Mouse (Mus musculus) stomach, postnatal 0 days (tissue): Measurements from ENCODE around the gene BC049352. TPM values are rescaled to one million over a fixed set of nuclear protein-coding genes. Genes with fewer than 3 reads are reported as not detected.

Experiments
- ATAC-seq: fragments of 200-750 bp; cut with Nextera tagmentation; 2 replicates; pipeline ENCODE4 v1.8.0; 2017; ENCODE audit not compliant: low FRiP score, low TSS enrichment
- DNase-seq: peaks from one replicate; pipeline ENCODE4 v3.0.0-alpha.2; 2016; ENCODE audit warnings: low spot score
- H3K27ac ChIP-seq: fragments of 300-500 bp; sonication (generic); replicated peaks from 2 replicates; pipeline ENCODE4 v1.5.1; 2014; ENCODE audit warnings: mild to moderate bottlenecking, control low read depth
- H3K27me3 ChIP-seq: fragments of 300-500 bp; sonication (generic); 2 replicates; pipeline ENCODE4 v1.6.1; 2014; ENCODE audit warnings: low read length; ENCODE audit not compliant: control insufficient read depth, insufficient read depth
- H3K36me3 ChIP-seq: fragments of 300-500 bp; sonication (generic); 2 replicates; pipeline ENCODE4 v1.6.1; 2014; ENCODE audit warnings: low read length, mixed read lengths; ENCODE audit not compliant: control insufficient read depth, insufficient read depth
- H3K4me1 ChIP-seq: fragments of 300-500 bp; sonication (generic); replicated peaks from 2 replicates; pipeline ENCODE4 v1.6.1; 2014; ENCODE audit warnings: antibody characterized with exemption; ENCODE audit not compliant: control insufficient read depth, insufficient read depth
- H3K4me2 ChIP-seq: fragments of 300-500 bp; sonication (generic); replicated peaks from 2 replicates; pipeline ENCODE4 v1.6.1; 2014; ENCODE audit warnings: low read depth, mild to moderate bottlenecking, control low read depth, moderate library complexity
- H3K4me3 ChIP-seq: fragments of 300-500 bp; sonication (generic); 2 replicates; pipeline ENCODE4 v1.5.1; 2014; ENCODE audit warnings: low read depth, low read length, control low read depth
- H3K9ac ChIP-seq: fragments of 300-500 bp; sonication (generic); 2 replicates; pipeline ENCODE4 v1.6.1; 2014; ENCODE audit warnings: mild to moderate bottlenecking, low read length, control low read depth, mixed read lengths
- H3K9me3 ChIP-seq: fragments of 300-500 bp; sonication (generic); 2 replicates; pipeline ENCODE4 v1.6.1; 2016; ENCODE audit warnings: low read length; ENCODE audit not compliant: control insufficient read depth
- CTCF ChIP-seq: IDR thresholded peaks from 2 replicates; pipeline ENCODE4 v1.5.1; 2016; ENCODE audit warnings: antibody characterized with exemption, low read depth, mild to moderate bottlenecking, moderate library complexity
- EP300 ChIP-seq: optimal IDR thresholded peaks from 2 replicates; pipeline ENCODE3; 2016; ENCODE audit warnings: antibody characterized with exemption
- WGBS: fragments of 180-500 bp; shearing (Covaris S2); extraction: QIAGEN DNeasy Blood & Tissue Kit; methylation state at CpG from one replicate; pipeline ENCODE4 v1.1.7; 2014; 5-methylcytosine and 5-hydroxymethylcytosine counted together
- polyA plus RNA-seq: library from polyadenylated mRNA; unstranded; fragments of >200 nt; fragmentation: Nextera tagmentation; extraction: Ambion mirVana; gene quantifications from 2 replicates; pipeline ENCODE4 v1.2.1, GENCODE M21; 2015

The BC049352 gene
- polyA plus RNA-seq, 1 experiment from 2014 or later, result 0.12 TPM

- H3K27ac ChIP-seq, result no peak overlapping the region
- no peaks in the 10 kb centered on the region for H3K36me3 ChIP-seq
- 7% methylated on average over 6 of the region's 6 CpGs for WGBS
- no peaks in the 10 kb centered on the region for H3K9me3 ChIP-seq
- peak; percentile 99 for TF ChIP-seq CTCF
- no peak for TF ChIP-seq EP300
- H3K4me1 ChIP-seq, result no peaks in the 10 kb centered on the region
- ATAC-seq (peak; percentile 70), DNase-seq (peak; percentile 89)
- H3K27me3 ChIP-seq, result no peaks in the 10 kb centered on the region
- no peak overlapping the region for H3K4me2 ChIP-seq
- H3K9ac ChIP-seq, result no peak overlapping the region
- no peak overlapping the region for H3K4me3 ChIP-seq
Measured at GRCm38 (mm10) chr9:45221567-45221966, 39.8 kb downstream of the BC049352 start.

GRCm38 (mm10) chr9:45229359-45229758, 47.6 kb downstream of the BC049352 start:
- Histone ChIP-seq H3K4me1 (no peaks in the 10 kb centered on the region), H3K36me3 (no peaks in the 10 kb centered on the region), H3K9ac (no peak overlapping the region), H3K4me3 (no peak overlapping the region), H3K9me3 (no peaks in the 10 kb centered on the region), H3K27ac (no peak overlapping the region), H3K27me3 (no peaks in the 10 kb centered on the region), H3K4me2 (no peak overlapping the region)
- TF ChIP-seq EP300, result no peak
- no peak for TF ChIP-seq CTCF
- DNase-seq (no peak), ATAC-seq (no peak)
- 60% methylated on average over 8 of the region's 8 CpGs for WGBS

DNA sequence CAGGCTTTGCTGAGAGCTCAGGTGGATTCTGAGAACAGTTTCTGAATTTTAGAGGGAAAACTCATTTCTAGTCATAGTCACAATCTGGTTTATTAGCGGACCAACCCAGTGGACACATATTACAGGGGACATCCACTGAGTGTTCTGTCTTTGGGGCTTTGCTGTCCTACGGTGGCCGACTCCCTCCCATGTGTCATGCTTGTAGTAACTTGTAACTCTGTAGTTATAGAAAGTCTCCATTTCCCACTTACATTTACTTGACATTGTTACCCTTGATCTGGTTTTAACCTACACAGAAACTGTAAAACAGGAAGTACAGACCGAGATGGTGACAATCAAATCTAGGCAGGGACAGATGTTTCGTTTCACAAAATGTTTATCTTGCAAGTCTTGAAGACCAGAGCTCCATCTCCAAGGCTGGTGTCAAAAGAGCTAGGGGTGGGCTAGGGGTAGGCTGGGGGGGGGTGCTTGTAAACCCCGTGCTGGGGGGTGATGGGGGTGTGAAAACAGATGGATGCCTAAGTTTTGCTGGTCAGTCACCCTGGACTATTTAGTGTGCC, 53.9 kb downstream of the BC049352 start:
- H3K9me3 ChIP-seq, result no peaks in the 10 kb centered on the region
- no peak overlapping the region for H3K9ac ChIP-seq
- no peak overlapping the region for H3K27ac ChIP-seq
- TF ChIP-seq EP300 (no peak), CTCF (no peak)
- no peaks in the 10 kb centered on the region for H3K27me3 ChIP-seq
- ATAC-seq, result no peak
- H3K4me3 ChIP-seq, result no peak overlapping the region
- 45% methylated on average over 6 of the region's 6 CpGs for WGBS
- H3K36me3 ChIP-seq, result no peaks in the 10 kb centered on the region
- DNase-seq, result no peak
- H3K4me1 ChIP-seq, result no peaks in the 10 kb centered on the region
- no peak overlapping the region for H3K4me2 ChIP-seq

GRCm38 (mm10) chr9:45236744-45237143, 54.9 kb downstream of the BC049352 start:
- TF ChIP-seq CTCF, result no peak
- TF ChIP-seq EP300, result no peak
- ATAC-seq, result no peak
- WGBS, result 49% methylated on average over 7 of the region's 7 CpGs
- no peak overlapping the region for H3K4me2 ChIP-seq
- H3K4me1 ChIP-seq, result no peaks in the 10 kb centered on the region
- H3K27me3 ChIP-seq, result no peaks in the 10 kb centered on the region
- H3K36me3 ChIP-seq, result no peaks in the 10 kb centered on the region
- no peak overlapping the region for H3K27ac ChIP-seq
- no peak for DNase-seq
- no peaks in the 10 kb centered on the region for H3K9me3 ChIP-seq
- no peak overlapping the region for H3K9ac ChIP-seq
- H3K4me3 ChIP-seq, result no peak overlapping the region

DNA sequence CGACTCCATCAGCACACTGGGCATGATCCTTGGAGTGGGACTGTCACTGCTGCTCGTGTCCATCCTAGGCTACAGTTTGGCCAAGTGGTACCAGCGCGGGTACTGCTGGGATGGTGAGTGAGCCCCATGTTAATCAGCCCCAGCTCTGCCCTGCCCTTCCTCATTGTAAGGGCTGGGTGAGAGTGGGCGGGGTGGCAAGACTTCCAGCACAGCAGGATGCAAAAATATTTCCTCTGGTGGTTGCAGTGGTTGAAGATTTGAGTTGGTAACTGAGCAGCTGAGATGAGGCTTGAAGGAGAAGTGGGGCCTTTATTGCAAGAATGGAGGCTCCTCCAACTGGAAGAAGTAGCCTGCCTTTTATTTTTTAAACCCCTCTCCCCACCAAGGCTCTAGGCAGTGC, 59.6 kb downstream of the BC049352 start:
- Histone ChIP-seq H3K9ac (no peak overlapping the region), H3K36me3 (no peaks in the 10 kb centered on the region), H3K4me2 (no peak overlapping the region), H3K4me3 (no peak overlapping the region), H3K9me3 (no peaks in the 10 kb centered on the region), H3K27me3 (no peaks in the 10 kb centered on the region), H3K27ac (no peak overlapping the region), H3K4me1 (no peaks in the 10 kb centered on the region)
- no peak for TF ChIP-seq EP300
- no peak for TF ChIP-seq CTCF
- DNase-seq, result no peak
- WGBS, result 73% methylated on average over 5 of the region's 5 CpGs
- no peak for ATAC-seq

- no peaks in the 10 kb centered on the region for H3K27me3 ChIP-seq
- no peaks in the 10 kb centered on the region for H3K36me3 ChIP-seq
- 67% methylated on average over 1 of the region's 1 CpGs for WGBS
- no peaks in the 10 kb centered on the region for H3K4me1 ChIP-seq
- ATAC-seq (no peak), DNase-seq (no peak)
- H3K9ac ChIP-seq, result no peak overlapping the region
- H3K4me3 ChIP-seq, result no peak overlapping the region
- H3K4me2 ChIP-seq, result no peak overlapping the region
- no peak overlapping the region for H3K27ac ChIP-seq
- no peaks in the 10 kb centered on the region for H3K9me3 ChIP-seq
- TF ChIP-seq EP300, result no peak
- TF ChIP-seq CTCF, result no peak
Measured at GRCm38 (mm10) chr9:45245432-45245831, 63.6 kb downstream of the BC049352 start.
